Mouse (Mus musculus) heart, postnatal 36 days (tissue): ENCODE results near the gene Slc29a2. TPM values are rescaled to one million over a fixed set of nuclear protein-coding genes. Genes with fewer than 3 reads are reported as not detected.
A peak's percentile ranks its signal among the peaks of the same experiment; 100 is the strongest.
"Not testable (repeated sequence)": the region's sequence is repeated elsewhere in the genome, so short reads cannot be mapped to it uniquely, and the experiment has no call there.

Source experiments
- DNase-seq, 2 experiments: peaks; one replicate each; pipeline ENCODE4 v3.0.0; 2021 to 2022
- intact Hi-C: fragments of 180-260 bp; cut with DNase I; formaldehyde crosslinking; loops from one replicate; pipeline ENCODE4 v1.15.1; 2025
- total RNA-seq, 2 experiments: library from RNA; stranded (reverse); gene quantifications; 2 replicates each; pipeline ENCODE4 v1.2.3; 2021

Gene Slc29a2
- 10 to 100 TPM; 12.7 to 13.2 TPM for total RNA-seq

GRCm38 (mm10) chr19:5023621-5024479 is at the start of gene Slc29a2:
Slc29a2 (plus strand) TSS chr19:5023860.
- intact Hi-C loops: no loop called here
- DNase-seq: peak; percentile 88 to 90

DNA sequence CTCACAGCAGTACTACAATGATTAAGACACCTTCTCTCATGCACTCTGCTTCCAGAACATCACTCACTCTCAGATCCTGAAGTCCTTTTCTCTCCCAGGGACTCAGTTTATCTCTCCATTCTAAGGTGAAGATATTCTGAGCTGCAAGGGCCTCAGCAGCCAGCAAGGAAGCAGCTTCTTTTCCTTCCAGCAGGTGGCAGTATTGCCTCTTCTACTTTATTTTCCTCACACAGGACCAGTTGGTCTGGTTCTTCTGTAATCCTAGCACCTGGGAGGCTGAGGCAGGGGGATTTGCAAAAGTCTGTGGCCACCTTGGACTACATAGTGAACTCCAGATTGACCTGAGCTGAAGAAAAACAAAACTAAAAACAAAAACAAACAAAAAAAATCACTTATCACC is 41.9 kb upstream of the Slc29a2 start:
- DNase-seq: peak; percentile 32 to 48
- intact Hi-C loops: loop anchor here (1.0 kb wide), 1 partner anchor 21 kb away; no protein-coding TSS in a partner anchor

GRCm38 (mm10) chr19:4989013-4989412 is 34.6 kb upstream of the Slc29a2 start:
- intact Hi-C loops: no loop called here
- DNase-seq: peak; percentile 93 to 98

- intact Hi-C loops: loop anchor here (10.0 kb wide), 1 partner anchor 495 kb away; the partner anchor contains the start of gene 2010003K11Rik
- DNase-seq: no peak
These were observed 34.0 kb upstream of the Slc29a2 start for GRCm38 (mm10) chr19:4989434-4990255.

- no peak for DNase-seq
- intact Hi-C loops: loop anchor here (10.0 kb wide), 1 partner anchor 495 kb away; the partner anchor contains the start of gene 2010003K11Rik
These were observed 33.4 kb upstream of the Slc29a2 start, which contains the start of gene Npas4 for GRCm38 (mm10) chr19:4990256-4990625. Npas4 (minus strand) TSS chr19:4990316.

DNA sequence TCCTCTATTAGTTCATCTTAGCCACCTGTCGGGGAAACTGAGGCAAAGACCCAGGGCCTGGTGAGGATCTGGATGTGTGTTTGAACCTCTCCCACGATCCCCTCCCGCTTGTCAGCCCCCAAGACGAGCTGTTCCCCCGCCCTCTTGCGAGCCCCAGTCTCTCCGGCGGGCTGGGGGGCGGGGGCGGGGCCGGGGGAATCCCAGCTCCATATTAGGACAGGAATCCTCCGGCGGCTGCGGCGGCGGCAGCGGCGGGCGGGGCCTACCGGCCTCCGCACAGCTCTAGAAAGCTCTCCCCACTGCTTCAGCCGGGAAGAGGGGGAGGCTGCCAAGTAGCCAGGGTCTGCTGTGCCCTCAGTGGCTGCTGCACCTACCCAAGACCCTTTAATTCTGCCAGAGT is 32.9 kb upstream of the Slc29a2 start:
- intact Hi-C loops: loop anchor here (10.0 kb wide), 1 partner anchor 496 kb away; the partner anchor contains the start of gene 2010003K11Rik
- DNase-seq: no peak

GRCm38 (mm10) chr19:4992371-4992770 is 31.3 kb upstream of the Slc29a2 start:
- no peak for DNase-seq
- intact Hi-C loops: loop anchor here (10.0 kb wide), 1 partner anchor 498 kb away; the partner anchor contains the start of gene 2010003K11Rik

DNA sequence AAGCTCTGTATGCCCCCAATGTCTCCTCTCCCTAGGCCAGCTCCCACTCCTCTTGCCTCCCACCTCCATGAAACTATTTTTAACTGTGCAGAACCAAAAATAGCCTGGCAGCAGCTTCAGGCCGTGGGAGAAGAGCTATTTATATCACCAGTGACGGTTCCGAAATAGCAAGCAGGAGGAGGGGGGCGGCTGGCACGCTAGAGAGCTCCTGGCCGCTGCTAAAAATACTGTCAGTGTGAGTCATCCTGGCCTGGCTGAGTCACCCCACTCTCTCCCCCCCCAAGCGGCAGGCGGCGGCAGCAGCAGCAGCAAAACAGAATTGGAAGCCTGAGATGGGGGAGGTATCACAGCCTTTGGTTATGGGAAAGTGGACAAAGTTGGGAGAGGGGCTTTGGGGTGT is 30.8 kb upstream of the Slc29a2 start:
- intact Hi-C loops: loop anchor here (1.0 to 10.0 kb wide), 2 partner anchors 8 to 498 kb away; partner anchors contain the start of gene 2010003K11Rik
- DNase-seq: peak; percentile 55 to 60

DNA sequence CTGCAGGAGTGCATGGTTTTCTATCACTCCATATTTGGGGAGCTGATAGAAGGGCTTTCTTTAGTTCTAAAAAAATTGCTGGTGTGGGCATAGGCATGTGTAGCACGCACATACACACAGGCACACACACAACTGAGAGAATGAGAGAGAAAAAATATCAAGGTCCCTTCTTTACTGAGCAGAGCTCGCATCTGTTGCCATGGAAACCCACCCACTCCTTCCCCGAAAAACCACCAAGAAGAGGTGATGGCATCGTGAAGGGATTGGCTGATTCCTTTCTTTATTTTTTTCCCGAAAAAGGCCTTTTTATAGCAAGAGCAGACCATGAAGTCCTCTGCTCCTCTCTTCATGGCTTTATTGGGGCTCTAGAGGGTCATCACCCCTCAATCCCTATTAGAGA is 29.6 kb upstream of the Slc29a2 start:
- no peak for DNase-seq
- intact Hi-C loops: loop anchor here (10.0 kb wide), 1 partner anchor 499 kb away; the partner anchor contains the start of gene 2010003K11Rik

DNA sequence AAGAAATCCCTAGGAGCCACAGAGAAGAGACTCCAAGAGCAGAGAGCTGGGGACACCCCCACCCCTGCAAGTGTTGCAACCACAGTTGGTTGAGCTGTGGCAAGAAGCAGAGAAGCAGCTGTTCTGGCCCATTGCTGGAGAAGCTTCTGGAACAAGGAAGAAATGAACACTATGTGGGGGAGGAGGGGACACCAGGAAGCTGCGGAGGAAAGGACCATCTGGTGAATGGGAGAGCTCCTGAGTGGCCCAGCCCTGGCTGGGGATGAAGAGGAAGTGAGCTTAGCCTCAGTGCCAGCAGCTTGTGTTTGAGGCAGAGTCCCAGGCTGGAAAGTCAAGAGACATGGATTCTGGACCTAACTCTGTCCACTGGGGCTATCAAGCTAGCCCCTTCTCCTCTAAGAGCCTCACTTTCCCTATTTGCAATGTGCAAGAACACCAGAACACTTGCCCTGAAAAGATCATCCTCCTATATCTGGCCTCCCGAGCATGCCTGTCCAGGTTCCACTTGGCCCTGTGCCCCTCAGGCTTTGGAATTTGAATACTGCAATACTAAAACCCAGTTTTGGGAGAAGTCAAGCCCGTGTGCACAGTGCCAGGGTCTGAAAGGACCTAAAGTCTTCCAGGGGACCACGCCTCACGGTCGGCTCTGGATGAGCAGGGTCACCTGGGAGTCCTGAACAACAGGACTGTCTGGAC is 24.1 kb upstream of the Slc29a2 start:
- intact Hi-C loops: loop anchor here (2.0 to 10.0 kb wide), 2 partner anchors 245 to 505 kb away; partner anchors contain the start of gene 2010003K11Rik
- no peak for DNase-seq

DNA sequence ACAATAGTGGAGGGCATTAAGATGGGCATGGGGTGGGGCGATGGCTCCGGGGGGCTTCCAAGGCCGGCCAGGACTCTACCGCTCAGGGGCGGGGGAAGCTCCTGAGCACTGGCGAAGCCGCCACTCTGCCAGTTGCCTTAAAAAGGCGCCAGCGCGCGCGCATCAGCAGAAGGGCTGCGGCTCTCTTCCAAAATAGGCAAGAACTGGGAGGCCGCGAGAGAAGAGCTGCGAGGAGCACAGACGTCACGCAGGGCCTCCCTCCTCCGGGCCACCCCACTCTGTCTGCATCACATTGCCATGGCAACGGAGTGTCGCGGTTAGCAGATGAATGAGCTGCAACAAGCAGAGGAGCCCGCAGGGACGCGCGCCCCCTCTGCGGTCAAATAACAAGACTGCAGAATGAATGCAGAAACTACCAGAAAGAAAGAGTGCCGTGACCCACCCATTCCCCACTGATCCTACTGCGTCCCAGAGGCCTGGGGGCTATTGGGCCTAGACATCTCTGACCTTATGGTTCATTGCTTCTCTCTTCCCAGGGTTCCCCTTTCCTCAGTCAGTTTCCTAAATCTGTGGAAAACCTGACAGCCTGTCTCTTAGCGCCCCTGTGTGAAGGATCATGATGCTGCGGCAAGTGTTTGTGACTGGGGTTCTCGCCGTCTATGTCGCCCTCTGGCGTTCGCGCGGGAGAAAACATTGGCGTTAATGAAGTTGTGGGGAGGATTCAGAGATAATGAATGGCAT is 21.8 kb upstream of the Slc29a2 start:
- peak; percentile 75 to 81 for DNase-seq
- intact Hi-C loops: loop anchor here (1.0 to 2.0 kb wide), 3 partner anchors 9 to 247 kb away; no protein-coding TSS in a partner anchor

DNA sequence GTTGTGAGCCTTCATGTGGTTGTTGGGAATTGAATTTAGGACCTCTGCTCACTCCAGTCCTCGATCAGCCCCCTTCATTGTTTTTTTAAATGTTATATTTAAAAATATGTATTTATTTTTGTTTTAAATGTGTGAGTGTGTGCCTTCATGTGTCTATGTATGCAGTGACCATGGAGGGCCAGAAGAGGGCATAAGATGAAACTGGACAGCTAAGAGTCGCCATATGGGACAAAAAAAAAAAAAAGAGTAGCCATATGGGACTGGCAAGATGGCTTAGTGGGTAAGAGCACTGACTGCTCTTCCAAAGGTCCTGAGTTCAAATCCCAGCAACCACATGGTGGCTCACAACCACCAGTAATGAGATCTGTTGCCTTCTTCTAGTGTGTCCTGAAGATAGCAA is 20.0 kb upstream of the Slc29a2 start:
- intact Hi-C loops, DNase-seq: not testable (repeated sequence)

- DNase-seq: no peak
- intact Hi-C loops: no loop called here
These were observed 18.7 kb upstream of the Slc29a2 start for GRCm38 (mm10) chr19:5004925-5005324.

DNA sequence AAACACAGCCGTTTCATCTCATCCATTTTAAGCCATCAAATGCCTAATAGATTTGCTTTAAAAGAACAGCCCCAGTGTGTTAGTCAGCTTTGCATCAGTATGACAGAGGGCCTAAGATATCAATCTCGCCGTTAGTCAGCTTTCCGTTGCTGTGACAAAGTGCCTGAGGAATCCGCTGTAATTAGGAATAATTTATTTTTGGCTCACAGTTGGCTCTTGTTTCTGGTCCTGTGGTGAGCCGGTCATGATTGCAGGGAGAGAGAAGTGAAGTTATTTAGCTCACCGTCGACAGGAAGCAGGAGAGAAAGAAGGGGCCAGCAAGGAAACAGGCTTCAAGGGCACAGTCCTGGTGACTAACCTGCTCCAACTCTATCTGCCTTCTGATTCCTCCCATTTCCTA is 10.5 kb upstream of the Slc29a2 start:
- intact Hi-C loops: no loop called here
- no peak for DNase-seq

GRCm38 (mm10) chr19:5014961-5015398 is 8.7 kb upstream of the Slc29a2 start:
- peak; percentile 22 to 28 for DNase-seq
- intact Hi-C loops: loop anchor here (1.0 kb wide), 1 partner anchor 58 kb away; no protein-coding TSS in a partner anchor

DNA sequence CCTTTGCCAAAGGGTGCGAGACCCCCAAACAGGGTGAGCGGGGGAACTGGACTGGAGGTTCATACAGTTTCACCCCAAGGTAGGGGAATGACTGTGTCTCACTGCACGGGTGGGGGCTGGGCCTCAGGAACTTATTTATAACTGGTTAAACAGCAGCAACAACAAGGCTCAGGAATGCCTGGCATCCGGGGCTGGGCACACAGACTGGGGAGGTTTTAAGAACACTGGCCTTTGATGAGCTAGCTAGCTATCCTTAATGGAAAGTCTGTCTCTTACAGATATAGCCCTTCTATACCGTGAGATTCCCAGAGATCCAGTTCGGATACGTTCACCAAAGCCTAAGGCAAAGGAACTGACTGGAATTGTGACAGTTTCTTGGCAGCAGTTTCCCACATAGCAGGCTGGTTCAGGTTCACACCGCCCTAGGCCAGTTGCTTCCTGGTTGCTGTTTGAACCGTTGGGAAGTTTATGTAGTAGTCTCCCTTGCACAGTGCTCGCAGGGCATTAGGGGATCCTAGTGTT is 7.4 kb upstream of the Slc29a2 start:
- intact Hi-C loops: no loop called here
- peak in 1 of 2 experiments; percentile 32 for DNase-seq

- intact Hi-C loops: no loop called here
- peak; percentile 57 to 76 for DNase-seq
These were observed 6.9 kb upstream of the Slc29a2 start for GRCm38 (mm10) chr19:5016782-5017181.

- intact Hi-C loops: no loop called here
- no peak for DNase-seq
These were observed 6.0 kb upstream of the Slc29a2 start for GRCm38 (mm10) chr19:5017611-5018010.

GRCm38 (mm10) chr19:5018191-5018590 is 5.5 kb upstream of the Slc29a2 start:
- DNase-seq: no peak
- intact Hi-C loops: no loop called here
